Mouse (Mus musculus): ENCODE measurements around the gene Clpsl2. TPM values are rescaled to one million over a fixed set of nuclear protein-coding genes. Genes with fewer than 3 reads are reported as not detected.

The Clpsl2 gene
- polyA plus RNA-seq, 1 experiment from 2014 or later = not detected

GRCm38 (mm10) chr17:28586509-28586908, 37.3 kb downstream of the Clpsl2 start:
- H3K9me3 ChIP-seq (ENCODE audit: control insufficient read depth, low read length) = no peaks in the 10 kb centered on the region
- H3K36me3 ChIP-seq (ENCODE audit: control insufficient read depth, insufficient read depth, low read length) = peaks cover 3% of the 10 kb centered on the region
- no peak for DNase-seq (ENCODE audit: low spot score)
- no peak for ATAC-seq (ENCODE audit: insufficient read depth, low FRiP score, low TSS enrichment)
- no peak overlapping the region for H3K4me2 ChIP-seq (ENCODE audit: low read depth)
- H3K4me3 ChIP-seq (ENCODE audit: low read depth, low read length) = no peak overlapping the region
- H3K27me3 ChIP-seq (ENCODE audit: control insufficient read depth, insufficient read depth, low read length) = no peaks in the 10 kb centered on the region
- H3K4me1 ChIP-seq (ENCODE audit: control insufficient read depth, insufficient read depth, low read length) = no peaks in the 10 kb centered on the region
- WGBS = 91% methylated on average over 3 of the region's 3 CpGs
- H3K27ac ChIP-seq (ENCODE audit: low read depth, low read length) = no peak overlapping the region
- H3K9ac ChIP-seq (ENCODE audit: low read length) = no peak overlapping the region

GRCm38 (mm10) chr17:28588591-28588990, 39.4 kb downstream of the Clpsl2 start:
- WGBS = 85% methylated on average over 2 of the region's 2 CpGs
- Histone ChIP-seq H3K27ac (ENCODE audit: low read depth, low read length) (no peak overlapping the region), H3K36me3 (ENCODE audit: control insufficient read depth, insufficient read depth, low read length) (peaks cover 12% of the 10 kb centered on the region), H3K4me3 (ENCODE audit: low read depth, low read length) (no peak overlapping the region), H3K9me3 (ENCODE audit: control insufficient read depth, low read length) (no peaks in the 10 kb centered on the region), H3K27me3 (ENCODE audit: control insufficient read depth, insufficient read depth, low read length) (no peaks in the 10 kb centered on the region), H3K4me2 (ENCODE audit: low read depth) (no peak overlapping the region), H3K4me1 (ENCODE audit: control insufficient read depth, insufficient read depth, low read length) (no peaks in the 10 kb centered on the region), H3K9ac (ENCODE audit: low read length) (no peak overlapping the region)
- DNase-seq (ENCODE audit: low spot score) (no peak), ATAC-seq (ENCODE audit: insufficient read depth, low FRiP score, low TSS enrichment) (no peak)

- Histone ChIP-seq H3K36me3 (ENCODE audit: control insufficient read depth, insufficient read depth, low read length) (peaks cover 12% of the 10 kb centered on the region), H3K9ac (ENCODE audit: low read length) (no peak overlapping the region), H3K4me1 (ENCODE audit: control insufficient read depth, insufficient read depth, low read length) (no peaks in the 10 kb centered on the region), H3K27me3 (ENCODE audit: control insufficient read depth, insufficient read depth, low read length) (no peaks in the 10 kb centered on the region), H3K4me3 (ENCODE audit: low read depth, low read length) (no peak overlapping the region), H3K9me3 (ENCODE audit: control insufficient read depth, low read length) (no peaks in the 10 kb centered on the region), H3K27ac (ENCODE audit: low read depth, low read length) (no peak overlapping the region), H3K4me2 (ENCODE audit: low read depth) (no peak overlapping the region)
- DNase-seq (ENCODE audit: low spot score) (no peak), ATAC-seq (ENCODE audit: insufficient read depth, low FRiP score, low TSS enrichment) (no peak)
- 88% methylated on average over 3 of the region's 3 CpGs for WGBS
These were observed 41.4 kb downstream of the Clpsl2 start for GRCm38 (mm10) chr17:28590596-28590995.

- H3K4me2 ChIP-seq (ENCODE audit: low read depth) = no peak overlapping the region
- DNase-seq (ENCODE audit: low spot score) (no peak), ATAC-seq (ENCODE audit: insufficient read depth, low FRiP score, low TSS enrichment) (no peak)
- 91% methylated on average over 5 of the region's 5 CpGs for WGBS
- peaks cover 12% of the 10 kb centered on the region for H3K36me3 ChIP-seq (ENCODE audit: control insufficient read depth, insufficient read depth, low read length)
- no peak overlapping the region for H3K27ac ChIP-seq (ENCODE audit: low read depth, low read length)
- H3K4me3 ChIP-seq (ENCODE audit: low read depth, low read length) = no peak overlapping the region
- H3K27me3 ChIP-seq (ENCODE audit: control insufficient read depth, insufficient read depth, low read length) = no peaks in the 10 kb centered on the region
- no peaks in the 10 kb centered on the region for H3K4me1 ChIP-seq (ENCODE audit: control insufficient read depth, insufficient read depth, low read length)
- no peaks in the 10 kb centered on the region for H3K9me3 ChIP-seq (ENCODE audit: control insufficient read depth, low read length)
- no peak overlapping the region for H3K9ac ChIP-seq (ENCODE audit: low read length)
These were observed 42.3 kb downstream of the Clpsl2 start for GRCm38 (mm10) chr17:28591476-28591875.

- H3K4me2 ChIP-seq (ENCODE audit: low read depth) = no peak overlapping the region
- H3K4me1 ChIP-seq (ENCODE audit: control insufficient read depth, insufficient read depth, low read length) = no peaks in the 10 kb centered on the region
- DNase-seq (ENCODE audit: low spot score) (peak; percentile 79), ATAC-seq (ENCODE audit: insufficient read depth, low FRiP score, low TSS enrichment) (no peak)
- WGBS = 31% methylated on average over 4 of the region's 4 CpGs
- no peaks in the 10 kb centered on the region for H3K9me3 ChIP-seq (ENCODE audit: control insufficient read depth, low read length)
- peaks cover 20% of the 10 kb centered on the region for H3K36me3 ChIP-seq (ENCODE audit: control insufficient read depth, insufficient read depth, low read length)
- H3K4me3 ChIP-seq (ENCODE audit: low read depth, low read length) = no peak overlapping the region
- no peak overlapping the region for H3K9ac ChIP-seq (ENCODE audit: low read length)
- no peak overlapping the region for H3K27ac ChIP-seq (ENCODE audit: low read depth, low read length)
- H3K27me3 ChIP-seq (ENCODE audit: control insufficient read depth, insufficient read depth, low read length) = no peaks in the 10 kb centered on the region
These were observed 43.8 kb downstream of the Clpsl2 start for GRCm38 (mm10) chr17:28592998-28593397.

GRCm38 (mm10) chr17:28593965-28594364, 44.8 kb downstream of the Clpsl2 start:
- no peak overlapping the region for H3K4me2 ChIP-seq (ENCODE audit: low read depth)
- no peak for DNase-seq (ENCODE audit: low spot score)
- H3K9ac ChIP-seq (ENCODE audit: low read length) = no peak overlapping the region
- no peak for ATAC-seq (ENCODE audit: insufficient read depth, low FRiP score, low TSS enrichment)
- H3K27ac ChIP-seq (ENCODE audit: low read depth, low read length) = no peak overlapping the region
- no peaks in the 10 kb centered on the region for H3K9me3 ChIP-seq (ENCODE audit: control insufficient read depth, low read length)
- no peaks in the 10 kb centered on the region for H3K4me1 ChIP-seq (ENCODE audit: control insufficient read depth, insufficient read depth, low read length)
- H3K27me3 ChIP-seq (ENCODE audit: control insufficient read depth, insufficient read depth, low read length) = no peaks in the 10 kb centered on the region
- H3K36me3 ChIP-seq (ENCODE audit: control insufficient read depth, insufficient read depth, low read length) = peaks cover 19% of the 10 kb centered on the region
- 83% methylated on average over 4 of the region's 4 CpGs for WGBS
- no peak overlapping the region for H3K4me3 ChIP-seq (ENCODE audit: low read depth, low read length)

- Histone ChIP-seq H3K27me3 (ENCODE audit: control insufficient read depth, insufficient read depth, low read length) (no peaks in the 10 kb centered on the region), H3K4me1 (ENCODE audit: control insufficient read depth, insufficient read depth, low read length) (no peaks in the 10 kb centered on the region), H3K9me3 (ENCODE audit: control insufficient read depth, low read length) (no peaks in the 10 kb centered on the region), H3K27ac (ENCODE audit: low read depth, low read length) (no peak overlapping the region), H3K9ac (ENCODE audit: low read length) (no peak overlapping the region), H3K36me3 (ENCODE audit: control insufficient read depth, insufficient read depth, low read length) (peaks cover 42% of the 10 kb centered on the region), H3K4me3 (ENCODE audit: low read depth, low read length) (no peak overlapping the region), H3K4me2 (ENCODE audit: low read depth) (no peak overlapping the region)
- ATAC-seq (ENCODE audit: insufficient read depth, low FRiP score, low TSS enrichment) (no peak), DNase-seq (ENCODE audit: low spot score) (no peak)
- 95% methylated on average over 5 of the region's 5 CpGs for WGBS
These were observed 51.6 kb downstream of the Clpsl2 start for GRCm38 (mm10) chr17:28600780-28601179.

- no peak overlapping the region for H3K4me2 ChIP-seq (ENCODE audit: low read depth)
- DNase-seq (ENCODE audit: low spot score) = no peak
These were observed 52.5 kb downstream of the Clpsl2 start for GRCm38 (mm10) chr17:28601557-28602250.

More at GRCm38 (mm10) chr17:28601557-28602250, 52.5 kb downstream of the Clpsl2 start:
- Histone ChIP-seq H3K36me3 (ENCODE audit: control insufficient read depth, insufficient read depth, low read length) (peaks cover 41% of the 10 kb centered on the region), H3K9ac (ENCODE audit: low read length) (no peak overlapping the region), H3K4me3 (ENCODE audit: low read depth, low read length) (no peak overlapping the region), H3K27ac (ENCODE audit: low read depth, low read length) (no peak overlapping the region), H3K27me3 (ENCODE audit: control insufficient read depth, insufficient read depth, low read length) (no peaks in the 10 kb centered on the region), H3K4me1 (ENCODE audit: control insufficient read depth, insufficient read depth, low read length) (no peaks in the 10 kb centered on the region), H3K9me3 (ENCODE audit: control insufficient read depth, low read length) (no peaks in the 10 kb centered on the region)
- 85% methylated on average over 9 of the region's 9 CpGs for WGBS
- no peak for ATAC-seq (ENCODE audit: insufficient read depth, low FRiP score, low TSS enrichment)

Measured in neural tube, embryonic 11.5 days (tissue).